Comparison of ENCODE assay signal across 8 mouse cellular contexts in the genomic region with DNA sequence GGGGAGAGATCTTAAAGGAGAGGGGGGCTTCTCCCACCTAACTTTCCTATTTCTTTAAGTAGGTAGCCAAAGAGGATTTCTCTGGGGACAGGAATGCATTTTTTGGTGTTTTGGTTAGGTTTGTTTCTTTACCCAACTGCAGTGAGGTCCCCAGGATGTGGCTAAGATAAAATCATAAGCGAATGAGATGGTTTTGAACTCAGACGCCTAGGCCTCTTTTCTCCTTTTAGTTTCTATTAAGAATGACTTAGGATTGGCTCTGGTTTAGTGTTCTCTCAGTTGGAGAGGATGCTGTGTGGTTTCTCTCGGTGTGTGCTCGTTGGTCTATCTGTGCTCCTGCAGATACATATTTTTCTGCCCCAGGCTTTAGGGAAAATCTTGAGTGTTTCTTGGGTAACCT. TPM values are rescaled to one million over a fixed set of nuclear protein-coding genes. Genes with fewer than 3 reads are reported as not detected.
A peak's percentile ranks its signal among the peaks of the same experiment; 100 is the strongest.
DNase-seq lines count a peak whose midpoint lies in the region; ATAC-seq and TF ChIP-seq lines count a peak whose summit lies in the region.

No protein-coding gene starts in this region.

- TF ChIP-seq POLR2A in bone marrow macrophage, adult 2 months (IDR thresholded peaks at IDR 0.05; ENCODE audit: borderline replicate concordance, low read depth, low read length): no peak

- peak overlapping the region; percentile 100 for H3K27ac ChIP-seq in layer of hippocampus, adult 2 months
- H3K27ac ChIP-seq in bone marrow macrophage, adult 2 months (ENCODE audit: insufficient read depth, low read depth, low read length): 0 out of 2 replicates have a peak overlapping the region, but pooled peaks have one; percentile 90

- ATAC-seq in inflammation-experienced regulatory T-cells, adult 6 months: peak; percentile 60
- ATAC-seq in monocyte, adult 5-6 weeks (replicated peaks; ENCODE audit: insufficient number of reproducible peaks, low FRiP score, low TSS enrichment, poor library complexity, severe bottlenecking): no peak

- no peak for TF ChIP-seq CTCF in layer of hippocampus, adult 2 months (conservative IDR thresholded peaks at IDR 0.05)
- no peak for TF ChIP-seq CTCF in bone marrow macrophage, adult 2 months (IDR thresholded peaks at IDR 0.05; ENCODE audit: low read depth, low read length)

- peaks cover 28% of the 10 kb centered on the region for H3K4me1 ChIP-seq in bone marrow macrophage, adult 2 months (ENCODE audit: control insufficient read depth, insufficient read depth, low read length)

- no peak for DNase-seq in layer of hippocampus, adult 2 months (ENCODE audit: low spot score in 2 of 2)
- DNase-seq in layer of hippocampus, adult 18-20 months (ENCODE audit: low spot score in 2 of 2): no peak
- DNase-seq in naive thymus-derived CD4-positive, alpha-beta T cell, adult 2 months (ENCODE audit: low read depth): peak; percentile 82
- no peak for DNase-seq in adrenal gland, postnatal 10 days
- no peak for DNase-seq in frontal cortex, postnatal 36 days (ENCODE audit: low spot score in 2 of 2)

- H3K4me3 ChIP-seq in layer of hippocampus, adult 2 months: peak overlapping the region; percentile 82
- peak overlapping the region; percentile 89 for H3K4me3 ChIP-seq in bone marrow macrophage, adult 2 months (ENCODE audit: insufficient read depth, low read length)

RNA-seq across cellular contexts. Expression of a gene that starts 1.3 kb away (rescaled TPM):
- 100 to 1,000 TPM; 445 to 462 TPM for total RNA-seq in layer of hippocampus, adult 2 months (2021)
- 100 to 1,000 TPM; 414 to 457 TPM for total RNA-seq in layer of hippocampus, adult 18-20 months (2021)
- polyA plus RNA-seq in bone marrow macrophage, adult 2 months (2012; ENCODE audit: insufficient read depth, insufficient read length, missing spikeins): 16.6 and 24.0 TPM in 2 replicates
- 10 to 100 TPM; 23.9 to 27.8 (median 24.9) TPM for polyA plus RNA-seq in inflammation-experienced regulatory T-cells, adult 6 months (2017; shearing (Covaris generic))
- 9.6 to 28.7 TPM (median 14.5 TPM) in 3 replicates for total RNA-seq in monocyte, adult 5-6 weeks (2017)
- total RNA-seq in adrenal gland, postnatal 10 days (2021): 10 to 100 TPM; 63.1 to 69.5 TPM

RNA-seq across cellular contexts. Expression of a gene that starts 57.2 kb away (rescaled TPM):
- 1 to 10 TPM; 4.6 to 4.8 TPM for total RNA-seq in layer of hippocampus, adult 2 months (2021)
- 1 to 10 TPM; 6.7 to 7.2 TPM for total RNA-seq in layer of hippocampus, adult 18-20 months (2021)
- polyA plus RNA-seq in bone marrow macrophage, adult 2 months (2012; ENCODE audit: insufficient read depth, insufficient read length, missing spikeins): 305 and 317 TPM in 2 replicates
- polyA plus RNA-seq in inflammation-experienced regulatory T-cells, adult 6 months (2017; shearing (Covaris generic)): 10 to 100 TPM; 15.8 to 42.3 (median 20.4) TPM
- total RNA-seq in monocyte, adult 5-6 weeks (2017): 28.8 to 34.7 TPM (median 33.1 TPM) in 3 replicates
- total RNA-seq in adrenal gland, postnatal 10 days (2021): 10 to 100 TPM; 56.1 to 61.2 TPM

Comparison
In these comparisons a context has a peak if more than half of its experiments do, and no peak if none do; other contexts are left out.
1. RNA of a gene that starts 1.3 kb away (total RNA-seq): 445 to 462 TPM in layer of hippocampus, adult 2 months and 414 to 457 TPM in layer of hippocampus, adult 18-20 months; 63.1 to 69.5 TPM in adrenal gland, postnatal 10 days and 9.6 to 28.7 TPM in monocyte, adult 5-6 weeks; every median in the first group is over 4 times any median in the second.